Mouse (Mus musculus) urinary bladder, adult 18-20 months (tissue): Measurements from ENCODE around the gene Pbx2.
"Not testable (repeated sequence)": the region's sequence is repeated elsewhere in the genome, so short reads cannot be mapped to it uniquely, and the experiment has no call there.

ENCODE experiments used
- DNase-seq, 2 experiments: peaks; one replicate each; pipeline ENCODE4 v3.0.0; 2022; ENCODE audit warnings: low spot score in 2 of 2, mixed read lengths in 2 of 2

The Pbx2 gene

DNA sequence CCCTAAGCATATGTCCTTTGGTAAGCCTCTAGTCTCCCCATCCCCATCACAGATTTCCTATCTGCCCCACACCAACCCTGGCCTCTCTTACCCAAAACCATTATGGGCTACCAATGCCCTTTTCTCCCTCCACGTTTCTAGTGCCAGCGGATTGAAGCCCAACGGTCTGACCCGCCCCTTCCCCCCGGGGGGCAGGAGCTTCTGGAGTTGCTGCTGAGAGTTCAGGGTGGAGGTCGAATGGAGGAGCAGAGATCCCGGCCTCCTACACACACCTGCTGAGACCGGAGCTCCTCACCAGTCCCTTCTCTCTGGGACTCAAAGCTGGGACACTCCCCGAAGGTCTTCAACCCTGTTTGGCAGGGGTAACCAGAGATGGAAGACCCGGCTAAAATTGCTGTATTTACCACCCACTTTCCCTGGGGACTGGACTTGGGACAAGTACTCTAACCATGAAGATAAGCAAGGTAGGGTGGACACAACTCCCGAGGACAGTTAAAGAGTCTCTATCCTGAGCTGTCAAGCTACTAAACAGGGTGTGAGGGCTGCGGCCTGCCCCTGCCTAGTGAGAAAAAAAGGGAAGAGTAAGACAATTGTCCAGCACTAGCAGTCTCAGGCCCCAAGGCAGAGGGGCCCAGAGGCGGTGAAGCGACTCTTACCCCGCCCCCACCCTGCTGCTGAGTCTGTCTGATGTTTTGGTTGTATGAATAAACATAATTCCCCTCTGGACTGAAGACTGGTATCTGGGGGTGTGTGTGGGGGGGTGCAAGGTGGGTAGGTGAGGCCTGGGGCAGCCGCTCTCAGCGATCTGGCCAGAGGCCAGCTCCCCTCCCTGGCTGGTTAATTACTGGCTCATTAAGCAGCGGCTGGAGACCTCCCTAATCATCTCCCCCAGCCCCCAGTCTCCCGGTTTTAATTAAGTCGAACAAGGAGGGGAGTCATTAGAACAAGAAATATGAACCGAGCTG, at the start of gene Pbx2:
Gene Pbx2, plus strand, starts transcription at position 238 of the 965 bp plus-strand sequence.
- no peak for DNase-seq

DNA sequence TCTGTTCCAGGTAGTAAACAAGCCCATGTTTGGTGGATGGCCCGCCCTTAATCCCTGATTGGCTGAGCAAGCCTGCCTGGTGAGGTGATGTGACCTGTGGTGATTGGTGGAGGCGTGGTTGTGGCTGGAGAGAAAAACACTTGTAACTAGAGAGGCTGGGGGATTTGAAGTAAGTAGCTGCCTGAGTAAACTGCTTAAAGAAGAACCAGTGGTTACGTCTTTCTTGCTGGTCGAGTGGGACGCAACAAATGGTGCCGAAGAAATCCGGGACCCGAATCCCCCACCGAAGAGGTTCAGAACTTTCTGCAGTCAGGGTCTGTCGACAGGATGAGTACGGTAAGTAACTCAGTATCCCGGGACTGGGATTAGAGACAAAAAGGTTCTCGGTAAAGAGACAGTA, 47.5 kb upstream of the Pbx2 start:
- DNase-seq: not testable (repeated sequence)

DNA sequence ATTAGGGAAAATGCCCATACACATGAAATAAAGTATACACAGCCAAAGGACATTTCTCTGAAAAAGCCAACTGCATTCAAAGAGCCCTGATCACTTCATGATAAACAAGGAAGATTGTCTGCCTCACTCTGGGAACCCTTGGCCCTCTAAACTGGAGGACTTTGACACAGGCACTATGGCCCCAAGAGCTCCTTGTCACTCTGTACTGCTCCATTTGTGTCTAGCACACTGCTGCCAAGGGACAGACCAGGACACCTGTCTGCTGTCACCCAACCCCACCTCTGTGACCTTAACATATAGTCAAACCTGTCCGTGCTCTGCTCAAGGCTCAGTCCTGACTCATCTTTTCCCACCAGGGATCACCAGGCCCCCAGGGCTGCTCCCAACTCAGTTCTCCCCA, 44.3 kb upstream of the Pbx2 start:
- DNase-seq: no peak

DNA sequence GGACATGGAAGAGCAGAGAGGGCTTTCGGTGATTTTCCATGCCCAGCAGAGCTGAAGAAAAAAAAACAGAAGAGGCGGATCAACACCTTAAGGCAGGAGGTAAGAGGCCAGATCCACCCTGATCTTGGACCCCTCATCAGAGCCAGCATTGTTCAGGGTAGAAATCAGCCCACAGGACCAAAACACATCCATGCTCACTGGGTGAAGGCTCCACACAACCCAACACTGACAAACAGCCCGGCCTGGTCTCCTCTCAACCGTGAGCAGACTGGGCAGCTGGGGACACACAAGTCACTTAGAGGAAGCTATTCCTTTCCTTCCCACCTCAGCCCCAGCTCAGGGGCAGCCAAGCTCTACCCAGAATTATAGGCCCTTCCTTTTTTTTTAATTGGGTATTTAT, 43.5 kb upstream of the Pbx2 start:
- DNase-seq: no peak

DNA sequence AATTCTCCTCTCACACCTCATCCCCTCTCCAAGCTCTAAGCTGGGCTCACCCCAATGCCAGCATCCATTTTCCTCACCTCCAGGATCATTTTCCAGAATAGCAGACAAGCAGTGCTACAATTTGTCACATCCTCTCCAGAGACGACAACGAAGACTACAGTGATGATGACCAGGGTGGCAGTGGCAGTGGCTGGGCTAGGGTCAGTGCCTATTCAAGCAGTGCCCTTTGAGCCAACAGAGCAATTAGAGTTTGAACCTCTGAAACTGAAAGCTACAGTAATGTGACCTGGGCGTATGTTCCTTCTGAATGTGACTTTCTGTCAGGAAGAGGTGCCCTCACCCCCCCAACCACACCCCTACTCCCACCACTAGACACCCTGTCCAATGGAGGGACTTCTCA, 41.9 kb upstream of the Pbx2 start:
- DNase-seq: no peak

DNA sequence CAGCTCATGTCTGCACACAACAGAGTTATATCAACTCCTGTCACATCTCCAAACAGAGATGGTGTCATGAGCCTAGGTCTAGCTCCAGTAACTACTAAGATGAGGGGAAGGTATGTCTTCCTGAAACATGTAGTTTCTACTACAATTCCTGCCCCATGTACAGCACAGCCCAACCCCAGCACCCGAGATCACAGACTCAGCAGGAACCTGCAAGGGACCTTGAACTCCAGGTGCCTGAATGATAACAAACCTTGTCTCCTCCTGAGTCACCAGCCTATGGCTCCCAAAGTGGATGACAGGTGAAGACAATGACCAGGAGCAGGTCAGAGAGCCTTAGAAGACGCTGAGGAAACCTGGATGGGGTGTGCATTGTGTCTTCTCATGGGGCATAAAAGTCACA, 41.2 kb upstream of the Pbx2 start:
- no peak for DNase-seq

DNA sequence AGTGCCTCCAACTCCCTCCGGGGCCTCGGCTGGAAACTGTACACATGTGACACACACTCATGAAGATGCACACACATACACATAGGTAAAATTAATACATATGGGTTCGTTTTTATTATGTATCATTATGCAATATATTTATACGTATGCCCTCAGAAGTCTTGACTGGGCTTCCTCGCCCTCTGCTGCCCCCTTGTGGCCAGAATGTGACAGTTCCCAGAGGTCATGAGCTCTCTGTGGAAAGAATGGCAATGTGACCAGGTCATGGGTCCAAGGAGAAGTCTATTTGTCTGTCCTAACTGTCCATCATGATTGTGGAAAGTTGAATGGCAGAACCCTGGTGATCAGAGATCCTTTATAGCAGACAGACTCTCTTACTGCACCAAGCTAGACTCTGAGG, 35.6 kb upstream of the Pbx2 start:
- peak; percentile 66 to 72 for DNase-seq

DNA sequence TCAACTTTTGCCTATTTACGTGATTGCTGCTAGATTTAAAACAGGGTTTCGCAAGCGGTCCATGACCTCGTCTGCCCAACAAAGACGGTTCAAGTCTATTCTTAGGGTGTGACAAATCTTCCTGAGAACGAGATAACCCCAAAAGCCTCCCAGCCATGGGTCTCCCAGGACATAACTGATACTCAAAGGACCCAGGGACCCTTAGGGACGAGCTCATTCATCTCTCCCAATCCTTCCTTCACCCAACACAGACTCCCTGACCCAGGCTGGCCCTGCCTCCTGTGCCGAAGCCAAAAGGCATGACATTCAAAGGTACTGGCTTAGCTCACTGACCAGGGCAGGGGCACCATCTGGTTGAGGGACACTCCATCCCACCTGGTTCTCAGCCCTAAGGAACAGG, 34.7 kb upstream of the Pbx2 start:
- DNase-seq: no peak

DNA sequence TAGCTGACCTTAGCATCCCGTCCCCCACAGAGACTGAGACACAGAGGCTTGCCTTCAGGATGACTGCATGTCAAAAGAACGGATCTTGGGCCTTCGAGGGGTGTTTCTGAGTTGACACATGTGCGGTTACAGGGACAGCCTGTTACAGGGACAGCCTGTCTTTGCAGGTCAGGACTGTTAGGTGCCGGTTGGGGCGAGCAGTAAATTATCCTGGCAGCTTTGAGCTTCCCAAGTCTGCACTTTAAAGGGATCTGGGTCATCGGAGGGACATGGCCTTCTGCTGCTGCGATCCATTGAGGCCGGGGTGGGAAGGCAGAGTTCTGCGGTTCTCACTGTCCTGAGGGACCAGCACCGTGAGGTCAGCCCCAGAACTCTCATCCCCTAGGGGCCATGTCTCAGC, 33.7 kb upstream of the Pbx2 start:
- no peak for DNase-seq

DNA sequence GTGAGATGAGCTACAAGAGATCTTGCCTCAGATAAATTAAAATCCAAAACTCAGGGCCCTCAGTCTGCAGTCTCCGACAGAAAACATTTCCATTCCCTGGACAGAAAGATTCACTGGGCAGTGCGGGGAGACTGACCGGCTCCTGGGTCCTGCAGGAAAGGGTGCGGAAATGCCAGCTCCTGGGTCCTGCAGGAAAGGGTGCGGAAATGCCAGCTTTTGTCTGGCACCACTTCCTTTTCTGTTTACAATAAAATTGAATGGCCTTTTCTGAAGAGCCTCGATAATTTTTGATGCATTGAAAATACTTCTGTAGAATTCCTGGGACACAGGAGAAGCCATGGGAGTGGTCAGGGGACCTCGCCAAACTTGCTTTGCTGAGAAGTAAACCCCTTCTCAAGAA, 31.9 kb upstream of the Pbx2 start:
- DNase-seq: no peak

DNA sequence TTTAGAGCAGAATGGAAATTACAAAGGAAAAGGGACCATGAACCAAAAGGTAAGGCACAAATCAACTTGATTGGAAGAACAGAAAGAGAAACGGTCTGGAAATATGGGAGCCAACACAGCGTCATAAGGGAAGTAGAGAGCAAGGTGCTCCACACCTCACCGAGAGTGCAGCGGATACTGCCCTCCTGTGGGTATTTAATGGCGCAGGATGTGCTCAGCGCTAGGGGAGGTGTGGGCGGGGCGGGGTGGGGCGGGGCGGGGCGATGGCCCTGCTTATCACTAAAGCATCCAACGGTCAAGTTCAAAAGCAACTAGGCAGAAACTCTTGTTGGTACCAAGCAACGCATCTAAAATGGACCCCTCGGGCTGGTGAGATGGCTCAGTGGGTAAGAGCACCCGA, 31.2 kb upstream of the Pbx2 start:
- no peak for DNase-seq

DNA sequence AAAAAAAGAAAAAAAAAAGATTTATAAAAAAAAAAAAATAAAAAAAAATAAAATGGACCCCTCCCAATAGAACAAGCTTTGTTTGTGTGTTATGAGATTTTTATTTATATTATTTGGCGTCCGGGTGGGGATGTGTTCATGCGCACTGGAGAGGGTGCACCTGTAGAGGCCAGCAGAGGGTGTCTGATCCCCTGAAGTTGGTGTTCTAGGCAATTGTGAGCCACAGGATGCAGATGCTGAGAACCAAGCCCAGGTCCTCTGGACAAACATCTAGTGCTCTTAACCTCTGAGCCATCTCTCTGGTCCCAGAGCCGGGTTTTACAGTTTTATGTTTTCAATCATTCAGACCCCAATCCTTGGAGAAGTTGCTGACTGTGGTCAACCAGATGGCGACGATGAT, 30.6 kb upstream of the Pbx2 start:
- no peak for DNase-seq

DNA sequence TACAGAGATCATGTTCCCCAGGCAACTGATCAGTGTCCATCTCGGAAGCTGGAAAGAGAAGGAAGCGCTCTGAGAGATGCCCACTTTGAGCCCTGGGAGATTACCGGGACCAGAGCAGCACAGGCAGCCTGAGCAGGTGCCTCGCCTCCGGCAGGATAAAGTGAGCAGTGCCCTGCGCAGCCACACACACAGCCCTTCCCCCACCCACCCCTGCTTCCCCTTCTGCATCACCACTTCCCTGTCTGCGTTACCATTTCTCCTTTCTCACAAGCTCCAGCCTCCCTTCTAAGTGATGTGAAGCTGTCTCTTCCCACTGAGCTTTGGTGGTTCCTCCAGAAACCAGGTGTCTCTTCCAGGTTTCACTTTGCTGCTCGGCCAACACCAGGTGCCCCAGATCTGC, 29.9 kb upstream of the Pbx2 start:
- no peak for DNase-seq

DNA sequence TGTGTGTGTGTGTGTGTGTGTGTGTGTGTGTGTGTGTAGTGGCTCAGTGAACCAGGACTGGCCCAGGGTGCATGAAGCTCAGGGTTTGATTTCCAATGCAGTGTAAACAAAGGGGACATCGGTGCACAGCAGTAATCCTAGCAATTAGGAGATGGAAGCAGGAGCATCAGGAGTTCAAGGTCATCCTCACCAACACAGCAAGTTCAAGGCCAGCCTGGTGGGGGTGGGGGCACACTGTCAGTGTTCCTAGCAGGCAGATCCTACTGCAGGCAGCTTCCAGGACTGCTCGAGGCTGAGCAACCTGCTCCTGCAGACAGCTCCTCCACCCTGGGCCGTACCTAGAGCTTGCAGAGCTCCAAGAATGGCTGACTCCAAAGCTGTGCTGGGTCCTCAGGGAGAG, 28.5 kb upstream of the Pbx2 start:
- no peak for DNase-seq

DNA sequence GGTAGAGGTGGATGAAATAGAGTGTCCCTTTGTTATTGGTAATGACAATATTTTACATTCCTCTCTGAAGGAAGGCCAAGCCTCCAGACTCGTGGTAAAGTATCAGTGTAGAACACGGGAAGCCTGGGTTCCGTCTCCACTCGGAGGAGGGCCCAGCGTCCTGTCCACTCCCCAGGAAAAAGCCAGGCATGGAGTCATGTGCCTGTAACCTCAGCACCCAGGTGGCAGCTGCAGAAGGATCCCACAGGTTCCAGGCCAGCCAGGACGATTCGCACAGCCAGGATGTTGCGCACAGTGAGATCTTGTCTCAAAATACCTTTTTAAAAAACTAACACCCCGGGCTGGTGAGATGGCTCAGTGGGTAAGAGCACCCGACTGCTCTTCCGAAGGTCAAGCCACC, 27.7 kb upstream of the Pbx2 start:
- no peak for DNase-seq

DNA sequence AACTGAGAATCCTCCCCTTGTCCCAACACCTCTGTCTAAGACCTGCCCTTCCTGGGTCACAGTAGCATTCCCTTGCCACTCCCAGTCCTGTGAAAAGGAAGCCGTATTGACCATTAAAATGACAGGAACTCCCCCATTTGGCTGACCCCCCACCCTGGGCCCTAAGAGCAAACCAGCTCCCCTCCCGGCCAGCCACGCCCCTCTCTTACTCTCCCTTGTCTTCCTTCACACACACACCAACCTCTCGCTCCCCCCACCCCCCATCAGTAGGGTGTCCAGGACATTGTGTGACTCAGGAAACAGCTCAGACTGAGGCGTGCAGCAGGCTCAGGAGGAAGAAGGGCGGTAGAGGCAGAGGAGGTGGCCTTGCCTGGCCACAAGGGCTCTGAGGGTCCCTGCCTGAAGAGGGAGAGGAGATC, 27.1 kb upstream of the Pbx2 start, which contains the start of gene Notch4:
Gene Notch4, plus strand, starts transcription at position 266 of the 419 bp plus-strand sequence.
- no peak for DNase-seq

DNA sequence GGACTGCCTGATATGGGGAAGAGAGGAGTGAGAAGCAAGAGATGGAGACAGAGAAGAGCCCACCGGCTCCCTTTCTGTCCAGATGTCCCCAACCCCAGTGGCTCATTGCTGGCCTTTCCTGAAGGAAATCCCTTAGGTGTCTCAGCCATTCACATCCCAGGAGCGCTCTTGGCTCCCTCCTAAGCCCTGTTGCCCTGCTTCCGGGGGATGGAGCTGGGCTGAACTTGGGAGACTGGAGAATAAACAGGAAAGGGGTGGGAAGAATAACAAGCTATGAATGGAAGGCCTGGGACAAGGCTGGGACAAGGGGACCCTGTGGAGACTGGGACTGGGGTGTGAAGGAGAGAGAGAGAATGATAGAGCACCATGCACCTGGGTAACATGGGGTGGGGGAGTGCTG, 26.3 kb upstream of the Pbx2 start:
- no peak for DNase-seq

DNA sequence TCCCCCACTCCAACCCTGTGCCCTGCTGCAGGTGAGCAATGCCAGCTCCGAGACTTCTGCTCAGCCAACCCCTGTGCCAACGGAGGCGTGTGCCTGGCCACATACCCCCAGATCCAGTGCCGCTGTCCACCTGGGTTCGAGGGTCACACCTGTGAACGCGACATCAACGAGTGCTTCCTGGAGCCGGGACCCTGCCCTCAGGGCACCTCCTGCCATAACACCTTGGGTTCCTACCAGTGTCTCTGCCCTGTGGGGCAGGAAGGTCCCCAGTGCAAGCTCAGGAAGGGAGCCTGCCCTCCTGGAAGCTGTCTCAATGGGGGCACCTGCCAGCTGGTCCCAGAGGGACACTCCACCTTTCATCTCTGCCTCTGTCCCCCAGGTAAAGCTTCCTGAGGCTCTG, 23.8 kb upstream of the Pbx2 start:
- no peak for DNase-seq

DNA sequence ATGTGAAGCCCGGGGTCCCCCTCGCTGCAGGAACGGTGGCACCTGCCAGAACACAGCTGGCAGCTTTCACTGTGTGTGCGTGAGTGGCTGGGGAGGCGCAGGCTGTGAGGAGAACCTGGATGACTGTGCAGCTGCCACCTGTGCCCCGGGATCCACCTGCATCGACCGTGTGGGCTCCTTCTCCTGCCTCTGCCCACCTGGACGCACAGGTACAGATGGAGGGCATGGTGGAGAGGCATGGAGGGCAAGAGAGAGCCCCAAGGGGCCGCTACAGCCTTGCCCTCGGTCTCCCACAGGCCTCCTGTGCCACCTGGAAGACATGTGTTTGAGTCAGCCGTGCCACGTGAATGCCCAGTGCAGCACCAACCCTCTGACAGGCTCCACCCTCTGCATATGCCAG, 22.6 kb upstream of the Pbx2 start:
- DNase-seq: no peak

DNA sequence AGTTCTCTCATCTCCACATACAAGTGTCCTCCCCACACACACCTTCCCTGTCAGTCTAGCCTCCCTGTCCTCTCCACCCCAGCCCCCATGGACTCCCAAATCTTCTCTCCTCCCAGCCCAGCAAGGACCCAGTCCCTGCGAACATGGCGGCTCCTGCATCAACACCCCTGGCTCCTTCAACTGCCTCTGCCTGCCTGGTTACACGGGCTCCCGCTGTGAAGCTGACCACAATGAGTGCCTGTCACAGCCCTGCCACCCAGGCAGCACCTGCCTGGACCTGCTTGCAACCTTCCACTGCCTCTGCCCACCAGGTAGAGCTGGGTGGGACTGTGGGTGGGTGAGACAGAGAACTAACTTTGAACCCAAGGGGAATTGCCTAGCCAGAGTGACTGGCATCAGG, 21.1 kb upstream of the Pbx2 start:
- DNase-seq: no peak

DNA sequence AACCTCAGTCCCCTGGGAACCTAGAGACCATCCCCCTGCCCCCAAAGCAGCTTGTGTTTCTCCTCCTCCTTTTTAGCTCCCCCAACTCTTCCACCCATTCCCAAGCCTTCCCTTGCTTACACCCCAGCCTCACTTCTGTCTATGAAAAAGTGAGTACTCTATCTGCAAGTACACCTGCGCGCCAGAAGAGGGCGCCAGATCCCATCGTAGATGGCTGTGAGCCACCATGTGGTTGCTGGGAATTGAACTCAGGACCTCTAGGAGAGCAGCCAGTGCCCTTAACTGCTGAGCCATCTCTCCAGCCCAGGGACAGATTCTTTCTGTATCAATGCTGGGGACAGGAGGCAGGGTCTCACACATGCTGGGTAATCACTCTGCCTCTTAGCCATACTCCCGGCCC, 19.2 kb upstream of the Pbx2 start:
- no peak for DNase-seq

DNA sequence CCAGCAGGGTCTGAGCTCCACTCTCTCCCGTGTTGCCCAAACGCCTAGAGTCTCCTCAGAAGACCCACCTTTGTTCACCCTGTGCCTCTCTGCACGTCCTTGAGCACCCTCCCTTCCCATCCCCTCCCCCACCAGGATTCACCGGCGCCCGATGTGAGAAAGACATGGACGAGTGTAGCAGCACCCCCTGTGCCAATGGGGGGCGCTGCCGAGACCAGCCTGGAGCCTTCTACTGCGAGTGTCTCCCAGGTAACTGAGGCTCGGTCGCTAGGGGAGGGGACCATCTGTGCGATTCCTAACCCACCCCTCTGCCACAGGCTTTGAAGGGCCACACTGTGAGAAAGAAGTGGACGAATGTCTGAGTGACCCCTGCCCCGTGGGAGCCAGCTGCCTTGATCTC, 18.7 kb upstream of the Pbx2 start:
- DNase-seq: no peak

DNA sequence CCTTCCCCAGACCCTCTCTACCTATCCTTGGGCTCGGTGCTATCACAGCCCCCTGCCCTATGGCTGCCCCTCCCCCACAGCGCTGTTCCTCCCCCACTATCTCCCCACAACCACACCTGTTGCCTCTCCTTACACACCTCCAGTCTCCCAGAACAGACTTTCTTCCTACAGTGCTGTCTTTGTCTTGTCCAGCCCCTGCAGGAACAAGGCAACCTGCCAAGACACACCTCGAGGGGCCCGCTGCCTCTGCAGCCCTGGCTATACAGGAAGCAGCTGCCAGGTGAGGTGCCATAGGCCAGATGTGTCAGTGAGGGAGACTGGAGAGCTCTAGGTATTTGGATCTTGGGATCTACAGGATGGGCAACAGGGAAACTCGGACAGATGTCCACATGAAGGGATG, 14.5 kb upstream of the Pbx2 start:
- no peak for DNase-seq

DNA sequence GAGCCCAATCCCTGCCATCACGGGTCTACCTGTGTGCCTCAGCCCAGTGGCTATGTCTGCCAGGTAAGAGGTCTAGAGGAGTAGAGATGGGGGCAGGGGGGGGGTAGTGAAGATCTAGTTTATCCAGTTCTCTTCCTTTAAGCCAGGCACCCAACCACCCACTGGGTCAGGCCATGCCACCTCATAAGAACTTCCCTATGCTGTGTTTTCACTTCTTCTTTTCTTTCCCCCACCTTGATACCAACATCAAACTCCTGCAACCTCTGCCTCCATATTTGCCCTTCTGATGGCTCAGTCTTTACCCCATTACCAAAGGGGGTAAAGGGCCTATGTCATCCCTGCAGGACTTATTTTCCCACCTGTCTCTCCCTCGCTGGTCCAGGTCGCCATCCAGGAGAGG, 13.0 kb upstream of the Pbx2 start:
- no peak for DNase-seq
